Mouse (Mus musculus) gastrocnemius, adult 2 months (tissue): Measurements from ENCODE around the gene Tet2. TPM values are rescaled to one million over a fixed set of nuclear protein-coding genes. Genes with fewer than 3 reads are reported as not detected.

Experiments
- DNase-seq: peaks from one replicate; pipeline ENCODE4 v3.0.0; 2022
- H3K27ac ChIP-seq: fragments of 200-600 bp; 2 replicates; pipeline ENCODE4 v1.8.1; 2022; ENCODE audit warnings: mild to moderate bottlenecking
- H3K4me3 ChIP-seq: fragments of 200-600 bp; 2 replicates; pipeline ENCODE4 v1.8.1; 2022; ENCODE audit warnings: mild to moderate bottlenecking, moderate library complexity
- CTCF ChIP-seq: fragments of 200-600 bp; IDR thresholded peaks from 2 replicates; pipeline ENCODE4 v1.8.1; 2022; ENCODE audit warnings: antibody characterized with exemption, mild to moderate bottlenecking, moderate library complexity
- intact Hi-C: fragments of 180-260 bp; cut with DNase I; formaldehyde crosslinking; loops from one replicate; pipeline ENCODE4 v1.15.1; 2025
- total RNA-seq, 2 experiments: library from RNA; stranded (reverse); gene quantifications; 2 replicates each; pipeline ENCODE4 v1.2.3; 2021

The Tet2 gene
- total RNA-seq, 2 experiments from 2014 or later: 16.4 to 29.2 TPM

- Histone ChIP-seq H3K4me3 (no peak overlapping the region), H3K27ac (peak overlapping the region; percentile 84)
- DNase-seq: no peak
- no peak for TF ChIP-seq CTCF
- intact Hi-C loops: loop anchor here (10.0 kb wide), 1 partner anchor 84 kb away; no protein-coding TSS in a partner anchor
Measured at GRCm38 (mm10) chr3:133510368-133510767, 34.6 kb downstream of the Tet2 start.

GRCm38 (mm10) chr3:133509796-133510195 is 35.1 kb downstream of the Tet2 start:
- Histone ChIP-seq H3K27ac (peak overlapping the region; percentile 84), H3K4me3 (no peak overlapping the region)
- peak; percentile 27 for DNase-seq
- no peak for TF ChIP-seq CTCF
- intact Hi-C loops: loop anchor here (10.0 kb wide), 2 partner anchors 85 to 165 kb away; no protein-coding TSS in a partner anchor

- peak overlapping the region; percentile 84 for H3K27ac ChIP-seq
- intact Hi-C loops: loop anchor here (10.0 kb wide), 1 partner anchor 166 kb away; no protein-coding TSS in a partner anchor
- H3K4me3 ChIP-seq: no peak overlapping the region
- TF ChIP-seq CTCF: no peak
- DNase-seq: no peak
Measured at GRCm38 (mm10) chr3:133508881-133509280, 36.1 kb downstream of the Tet2 start.

- DNase-seq: no peak
- Histone ChIP-seq H3K27ac (no peak overlapping the region), H3K4me3 (no peak overlapping the region)
- no peak for TF ChIP-seq CTCF
- intact Hi-C loops: loop anchor here (10.0 kb wide), 1 partner anchor 168 kb away; no protein-coding TSS in a partner anchor
Measured at GRCm38 (mm10) chr3:133506289-133506954, 38.5 kb downstream of the Tet2 start.

- no peak for TF ChIP-seq CTCF
- H3K4me3 ChIP-seq: no peak overlapping the region
- intact Hi-C loops: no loop called here
- H3K27ac ChIP-seq: peak overlapping the region; percentile 20
- peak; percentile 44 for DNase-seq
Measured at GRCm38 (mm10) chr3:133496953-133497352, 48.0 kb downstream of the Tet2 start.

GRCm38 (mm10) chr3:133491370-133491769 is 53.6 kb downstream of the Tet2 start:
- Histone ChIP-seq H3K27ac (no peak overlapping the region), H3K4me3 (no peak overlapping the region)
- DNase-seq: no peak
- intact Hi-C loops: no loop called here
- TF ChIP-seq CTCF: no peak

- intact Hi-C loops: loop anchor here (5.0 kb wide), 1 partner anchor 54 kb away; no protein-coding TSS in a partner anchor
- H3K4me3 ChIP-seq: no peak overlapping the region
- no peak; the same call in 1 of the 2 replicates for TF ChIP-seq CTCF
- H3K27ac ChIP-seq: no peak overlapping the region; the same call in 1 of the 2 replicates
- peak; percentile 32 for DNase-seq
Measured at GRCm38 (mm10) chr3:133488022-133488725, 56.8 kb downstream of the Tet2 start.

GRCm38 (mm10) chr3:133482887-133483286 is 62.1 kb downstream of the Tet2 start:
- TF ChIP-seq CTCF: no peak
- DNase-seq: no peak
- Histone ChIP-seq H3K4me3 (no peak overlapping the region), H3K27ac (no peak overlapping the region)
- intact Hi-C loops: no loop called here

GRCm38 (mm10) chr3:133478987-133479386 is 66.0 kb downstream of the Tet2 start:
- intact Hi-C loops: no loop called here
- Histone ChIP-seq H3K4me3 (no peak overlapping the region), H3K27ac (no peak overlapping the region)
- DNase-seq: no peak
- TF ChIP-seq CTCF: no peak

- TF ChIP-seq CTCF: no peak
- H3K4me3 ChIP-seq: no peak overlapping the region
- DNase-seq: no peak
- H3K27ac ChIP-seq: no peak overlapping the region
- intact Hi-C loops: no loop called here
Measured at GRCm38 (mm10) chr3:133473781-133474180, 71.2 kb downstream of the Tet2 start.

- intact Hi-C loops: no loop called here
- no peak for TF ChIP-seq CTCF
- DNase-seq: no peak
- H3K4me3 ChIP-seq: no peak overlapping the region
- no peak overlapping the region for H3K27ac ChIP-seq
Measured at GRCm38 (mm10) chr3:133471101-133471500, 73.8 kb downstream of the Tet2 start.

GRCm38 (mm10) chr3:133468883-133469282 is 76.1 kb downstream of the Tet2 start:
- intact Hi-C loops: no loop called here
- DNase-seq: no peak
- Histone ChIP-seq H3K4me3 (no peak overlapping the region), H3K27ac (no peak overlapping the region)
- no peak for TF ChIP-seq CTCF

- intact Hi-C loops: no loop called here
Measured at GRCm38 (mm10) chr3:133463233-133463632, 81.7 kb downstream of the Tet2 start.

More at GRCm38 (mm10) chr3:133463233-133463632, 81.7 kb downstream of the Tet2 start:
- Histone ChIP-seq H3K4me3 (no peak overlapping the region), H3K27ac (no peak overlapping the region)
- DNase-seq: no peak
- no peak for TF ChIP-seq CTCF
